Mouse (Mus musculus) ES-E14 (cell line): ENCODE results near the gene Sox5. TPM values are rescaled to one million over a fixed set of nuclear protein-coding genes. Genes with fewer than 3 reads are reported as not detected.

Experiments used
- DNase-seq: peaks from one replicate; pipeline ENCODE4 v3.0.0-alpha.2; 2013; ENCODE audit warnings: low read depth, low spot score
- H3K27ac ChIP-seq: 2 replicates; pipeline ENCODE4 v1.5.1; 2012; ENCODE audit warnings: low read depth, mild to moderate bottlenecking, low read length, moderate library complexity, mixed read lengths; ENCODE audit not compliant: poor library complexity, insufficient read depth, severe bottlenecking
- H3K36me3 ChIP-seq: 2 replicates; pipeline ENCODE4 v1.6.1; 2012; ENCODE audit warnings: mild to moderate bottlenecking, low read length, moderate library complexity, mixed read lengths; ENCODE audit not compliant: control insufficient read depth, poor library complexity, insufficient read depth, severe bottlenecking
- H3K4me1 ChIP-seq, 2 experiments: fragments of 150-350 bp in 1 of 2; sonication (generic) in 1 of 2; 2 replicates each; pipeline ENCODE4 v1.6.1; 2012; ENCODE audit warnings: low read length in 2 of 2, mild to moderate bottlenecking in 1 of 2, mixed read lengths in 1 of 2; ENCODE audit not compliant: control insufficient read depth in 2 of 2, insufficient read depth in 2 of 2, poor library complexity in 1 of 2
- H3K4me3 ChIP-seq, 2 experiments: fragments of 150-350 bp in 1 of 2; sonication (generic) in 1 of 2; 2 replicates each; pipeline ENCODE4 v1.5.1; 2012; ENCODE audit warnings: low read length in 2 of 2, low read depth in 1 of 2, mild to moderate bottlenecking in 1 of 2, mixed read lengths in 1 of 2; ENCODE audit not compliant: insufficient read depth in 1 of 2, poor library complexity in 1 of 2, severe bottlenecking in 1 of 2
- H3K9ac ChIP-seq: 2 replicates; pipeline ENCODE4 v1.6.1; 2012; ENCODE audit warnings: low read depth, mild to moderate bottlenecking, low read length, mixed read lengths; ENCODE audit not compliant: poor library complexity, insufficient read depth, severe bottlenecking
- H3K9me3 ChIP-seq: fragments of 150-350 bp; sonication (generic); 2 replicates; pipeline ENCODE4 v1.6.1; 2012; ENCODE audit warnings: low read depth, mild to moderate bottlenecking, low read length; ENCODE audit not compliant: control insufficient read depth, insufficient read depth
- CHD2 ChIP-seq: IDR thresholded peaks from 2 replicates; pipeline ENCODE4 v1.6.1; 2014; ENCODE audit warnings: mild to moderate bottlenecking, low read depth, low read length, inconsistent platforms
- HCFC1 ChIP-seq: IDR thresholded peaks from 2 replicates; pipeline ENCODE4 v1.6.1; 2012; ENCODE audit warnings: low read length, inconsistent platforms, borderline replicate concordance; ENCODE audit not compliant: insufficient read depth
- MAFK ChIP-seq: IDR thresholded peaks from 2 replicates; pipeline ENCODE4 v1.6.1; 2014; ENCODE audit warnings: mild to moderate bottlenecking, low read depth, low read length, inconsistent platforms; ENCODE audit not compliant: insufficient read depth
- ZC3H11A ChIP-seq: IDR thresholded peaks from 2 replicates; pipeline ENCODE4 v1.6.1; 2012; ENCODE audit warnings: low read depth, mild to moderate bottlenecking, inconsistent platforms, low read length, borderline replicate concordance
- ZNF384 ChIP-seq: IDR thresholded peaks from 2 replicates; pipeline ENCODE4 v1.6.1; 2012; ENCODE audit warnings: low read depth, low read length, inconsistent platforms
- in situ Hi-C, 2 experiments: fragments of 600-800 bp; cut with MboI; formaldehyde crosslinking; loops; one replicate each; pipeline ENCODE4 v1.15.1; 2025; ENCODE audit warnings: low sequenced_read_pairs in 2 of 2, inconsistent platforms in 1 of 2; ENCODE audit not compliant: unreplicated experiment in 2 of 2
- total RNA-seq: library from RNA; depleted of rRNA; stranded (reverse); fragments of 300-350 nt; gene quantifications from 2 replicates; pipeline ENCODE4 v1.2.3, GENCODE M21; 2012

The Sox5 gene
- total RNA-seq, 1 experiment, result 0.36 TPM

GRCm38 (mm10) chr6:144168696-144169476 is 612.9 kb downstream of the Sox5 start:
- Histone ChIP-seq H3K27ac (no peak overlapping the region), H3K9ac (no peak overlapping the region), H3K36me3 (no peaks in the 10 kb centered on the region), H3K9me3 (no peaks in the 10 kb centered on the region), H3K4me1 (no peaks in the 10 kb centered on the region), H3K4me3 (no peak overlapping the region)
- DNase-seq, result no peak
- in situ Hi-C loops, result no loop called here
- TF ChIP-seq CHD2 (no peak), MAFK (no peak), HCFC1 (no peak), ZNF384 (no peak), ZC3H11A (no peak)

DNA sequence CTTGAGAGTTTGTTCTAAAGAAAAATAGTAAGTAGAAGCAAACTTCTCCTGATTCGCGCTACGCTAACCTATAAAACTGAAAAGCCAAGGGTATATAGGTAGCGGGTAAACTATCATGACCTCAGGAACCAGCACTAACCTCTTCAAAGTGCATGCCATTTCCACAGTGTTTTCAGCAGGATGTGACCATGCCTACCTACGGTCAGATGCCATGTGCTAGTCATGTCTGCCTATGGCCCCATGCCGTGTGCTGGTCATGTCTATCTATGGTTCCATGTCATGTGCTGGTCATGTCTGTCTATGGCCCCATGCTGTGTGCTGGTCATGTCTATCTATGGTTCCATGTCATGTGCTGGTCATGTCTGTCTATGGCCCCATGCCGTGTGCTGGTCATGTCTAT is 614.7 kb downstream of the Sox5 start:
- in situ Hi-C loops, result no loop called here
- H3K9ac ChIP-seq, result no peak overlapping the region
- no peak overlapping the region for H3K4me3 ChIP-seq
- no peak for DNase-seq
- no peak overlapping the region for H3K27ac ChIP-seq
- no peaks in the 10 kb centered on the region for H3K36me3 ChIP-seq
- no peaks in the 10 kb centered on the region for H3K4me1 ChIP-seq
- TF ChIP-seq ZNF384, result no peak
- no peak for TF ChIP-seq ZC3H11A
- no peak for TF ChIP-seq CHD2
- TF ChIP-seq MAFK, result no peak
- no peaks in the 10 kb centered on the region for H3K9me3 ChIP-seq

- Histone ChIP-seq H3K27ac (no peak overlapping the region), H3K4me1 (no peaks in the 10 kb centered on the region), H3K9me3 (no peaks in the 10 kb centered on the region), H3K36me3 (no peaks in the 10 kb centered on the region), H3K9ac (no peak overlapping the region), H3K4me3 (no peak overlapping the region)
- TF ChIP-seq HCFC1 (no peak), ZNF384 (no peak), MAFK (no peak), ZC3H11A (no peak), CHD2 (no peak)
- DNase-seq, result no peak
- in situ Hi-C loops, result no loop called here
Observed at GRCm38 (mm10) chr6:144166651-144167050, 615.1 kb downstream of the Sox5 start.

DNA sequence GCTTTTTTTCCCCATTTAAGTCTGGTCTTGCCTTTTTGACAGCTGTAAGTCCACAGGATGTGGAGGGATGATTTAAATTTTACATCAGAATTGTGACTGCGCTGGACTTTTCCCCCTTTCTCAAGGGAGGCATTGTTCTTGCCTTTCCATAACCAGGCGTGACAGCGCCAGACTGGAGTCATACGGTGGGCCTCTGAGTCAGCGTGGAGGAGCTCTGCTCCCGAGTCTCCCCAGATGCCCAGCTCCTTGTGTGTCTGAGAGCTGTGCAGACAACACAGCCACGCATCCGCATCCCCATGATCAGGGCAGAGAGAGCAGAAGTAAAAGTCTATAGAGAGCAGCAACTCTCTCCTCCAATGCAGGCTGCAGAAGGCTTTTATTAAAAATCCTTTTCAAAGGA is 615.7 kb downstream of the Sox5 start:
- in situ Hi-C loops, result no loop called here

GRCm38 (mm10) chr6:144163501-144163900 is 618.3 kb downstream of the Sox5 start:
- H3K9me3 ChIP-seq, result no peaks in the 10 kb centered on the region
- TF ChIP-seq MAFK, result no peak
- TF ChIP-seq ZNF384, result no peak
- TF ChIP-seq HCFC1, result no peak
- no peak for TF ChIP-seq ZC3H11A
- TF ChIP-seq CHD2, result no peak
- H3K4me1 ChIP-seq, result no peaks in the 10 kb centered on the region
- no peaks in the 10 kb centered on the region for H3K36me3 ChIP-seq
- DNase-seq, result no peak
- H3K4me3 ChIP-seq, result no peak overlapping the region
- no peak overlapping the region for H3K9ac ChIP-seq
- no peak overlapping the region for H3K27ac ChIP-seq
- in situ Hi-C loops, result no loop called here

More for the DNA sequence above, 615.7 kb downstream of the Sox5 start:
- Histone ChIP-seq H3K9me3 (no peaks in the 10 kb centered on the region), H3K36me3 (no peaks in the 10 kb centered on the region), H3K4me3 (no peak overlapping the region), H3K27ac (no peak overlapping the region), H3K9ac (no peak overlapping the region), H3K4me1 (no peaks in the 10 kb centered on the region)
- no peak for DNase-seq
- TF ChIP-seq HCFC1 (no peak), ZNF384 (no peak), MAFK (no peak), ZC3H11A (no peak), CHD2 (no peak)
